Mouse (Mus musculus) thymus, adult 2 months (tissue): ENCODE measurements at regions not wholly inside any gene's neighbourhood (a gene's known extent, or its start where the extent isn't known, plus 50 kb on each side); places are given as distances from the start of the nearest gene placed in this dataset.

Experiments
- CTCF ChIP-seq: fragments of 200-500 bp; IDR thresholded peaks from 2 replicates; pipeline ENCODE4 v1.5.1; 2012; ENCODE audit warnings: mild to moderate bottlenecking, control low read depth, low read length, moderate library complexity, borderline replicate concordance; ENCODE audit not compliant: control insufficient read depth, poor library complexity, insufficient read depth; ENCODE audit errors: extremely low read depth
- POLR2A ChIP-seq: fragments of 200-500 bp; IDR thresholded peaks from 2 replicates; pipeline ENCODE4 v1.6.1; 2012; ENCODE audit warnings: mild to moderate bottlenecking, low read length, control low read depth, moderate library complexity; ENCODE audit not compliant: control insufficient read depth, poor library complexity, insufficient read depth; ENCODE audit errors: extremely low read depth

DNA sequence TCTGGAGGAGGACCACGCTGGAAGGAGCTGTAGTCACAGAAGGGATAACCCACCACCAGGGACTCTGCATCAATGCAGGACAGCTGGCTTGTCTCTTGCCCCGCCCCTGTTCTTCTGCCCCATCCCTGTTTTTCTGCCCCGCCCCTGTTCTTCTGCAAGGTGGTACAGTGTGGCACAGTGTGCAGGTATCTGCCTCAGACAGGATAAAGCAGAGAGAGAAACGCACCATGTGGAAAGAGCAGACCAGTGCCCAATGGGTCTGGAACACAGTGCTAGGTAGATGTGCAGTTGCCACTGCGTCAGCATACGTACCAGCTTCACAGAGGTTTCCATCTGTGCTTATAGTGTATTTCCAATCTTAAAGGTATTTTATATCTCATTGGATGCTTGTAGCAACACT, 66.2 kb upstream of the Mmp2 start:
- TF ChIP-seq POLR2A (no peak), CTCF (no peak)
